Mouse (Mus musculus): ENCODE results near the gene Ints13. TPM values are rescaled to one million over a fixed set of nuclear protein-coding genes. Genes with fewer than 3 reads are reported as not detected.

Ints13 gene
- polyA plus RNA-seq, 1 experiment from 2014 or later = 57.4 TPM

- Histone ChIP-seq H3K9ac (no peak overlapping the region), H3K27me3 (replicated peaks) (no peaks in the 10 kb centered on the region), H3K4me2 (no peak overlapping the region), H3K9me3 (replicated peaks) (peaks cover 7% of the 10 kb centered on the region), H3K27ac (ENCODE audit: poor library complexity, severe bottlenecking) (no peak overlapping the region), H3K4me1 (replicated peaks) (peaks cover 43% of the 10 kb centered on the region), H3K4me3 (no peak overlapping the region), H3K36me3 (no peaks in the 10 kb centered on the region)
- 81% methylated on average over 3 of the region's 3 CpGs for WGBS
- no peak for ATAC-seq (ENCODE audit: insufficient number of reproducible peaks, low FRiP score)
Observed at GRCm38 (mm10) chr6:146540386-146540785, 37.2 kb downstream of the Ints13 start.

GRCm38 (mm10) chr6:146538661-146539060 lies 39.0 kb downstream of the Ints13 start:
- Histone ChIP-seq H3K27ac (ENCODE audit: poor library complexity, severe bottlenecking) (peak overlapping the region; percentile 7), H3K36me3 (no peaks in the 10 kb centered on the region), H3K4me2 (no peak overlapping the region), H3K4me3 (no peak overlapping the region), H3K9ac (no peak overlapping the region), H3K27me3 (replicated peaks) (no peaks in the 10 kb centered on the region), H3K9me3 (replicated peaks) (peaks cover 7% of the 10 kb centered on the region), H3K4me1 (replicated peaks) (peaks cover 33% of the 10 kb centered on the region)
- no peak; the same call in 1 of the 2 replicates for ATAC-seq (ENCODE audit: insufficient number of reproducible peaks, low FRiP score)
- WGBS = 49% methylated on average over 4 of the region's 4 CpGs

- Histone ChIP-seq H3K36me3 (no peaks in the 10 kb centered on the region), H3K4me2 (no peak overlapping the region), H3K4me3 (no peak overlapping the region), H3K4me1 (replicated peaks) (peaks cover 33% of the 10 kb centered on the region), H3K27ac (ENCODE audit: poor library complexity, severe bottlenecking) (peak overlapping the region; percentile 75), H3K9me3 (replicated peaks) (peaks cover 7% of the 10 kb centered on the region), H3K27me3 (replicated peaks) (no peaks in the 10 kb centered on the region), H3K9ac (no peak overlapping the region)
- no peak for ATAC-seq (ENCODE audit: insufficient number of reproducible peaks, low FRiP score)
- WGBS = 56% methylated on average over 2 of the region's 2 CpGs
Observed at GRCm38 (mm10) chr6:146538071-146538470, 39.6 kb downstream of the Ints13 start.

- Histone ChIP-seq H3K4me1 (replicated peaks) (peaks cover 33% of the 10 kb centered on the region), H3K4me2 (no peak overlapping the region), H3K4me3 (no peak overlapping the region), H3K9me3 (replicated peaks) (peaks cover 7% of the 10 kb centered on the region), H3K27ac (ENCODE audit: poor library complexity, severe bottlenecking) (peak overlapping the region; percentile 75), H3K9ac (no peak overlapping the region), H3K36me3 (no peaks in the 10 kb centered on the region), H3K27me3 (replicated peaks) (no peaks in the 10 kb centered on the region)
- WGBS = 43% methylated on average over 4 of the region's 4 CpGs
- ATAC-seq (ENCODE audit: insufficient number of reproducible peaks, low FRiP score) = peak; percentile 40; the same call in 1 of the 2 replicates
Observed at GRCm38 (mm10) chr6:146537111-146537510, 40.5 kb downstream of the Ints13 start.

- ATAC-seq (ENCODE audit: insufficient number of reproducible peaks, low FRiP score) = no peak
- Histone ChIP-seq H3K9me3 (replicated peaks) (peaks cover 7% of the 10 kb centered on the region), H3K4me2 (no peak overlapping the region), H3K4me1 (replicated peaks) (peaks cover 35% of the 10 kb centered on the region), H3K27ac (ENCODE audit: poor library complexity, severe bottlenecking) (no peak overlapping the region), H3K4me3 (no peak overlapping the region), H3K9ac (no peak overlapping the region), H3K36me3 (no peaks in the 10 kb centered on the region), H3K27me3 (replicated peaks) (no peaks in the 10 kb centered on the region)
- 73% methylated on average over 5 of the region's 5 CpGs for WGBS
Observed at GRCm38 (mm10) chr6:146535501-146535900, 42.1 kb downstream of the Ints13 start.

GRCm38 (mm10) chr6:146533146-146533545 lies 44.5 kb downstream of the Ints13 start:
- Histone ChIP-seq H3K27me3 (replicated peaks) (no peaks in the 10 kb centered on the region), H3K4me1 (replicated peaks) (peaks cover 27% of the 10 kb centered on the region), H3K27ac (ENCODE audit: poor library complexity, severe bottlenecking) (no peak overlapping the region), H3K9me3 (replicated peaks) (peaks cover 7% of the 10 kb centered on the region), H3K36me3 (no peaks in the 10 kb centered on the region), H3K4me2 (no peak overlapping the region), H3K9ac (no peak overlapping the region), H3K4me3 (no peak overlapping the region)
- 73% methylated on average over 4 of the region's 4 CpGs for WGBS
- no peak for ATAC-seq (ENCODE audit: insufficient number of reproducible peaks, low FRiP score)

- ATAC-seq (ENCODE audit: insufficient number of reproducible peaks, low FRiP score) = peak; percentile 84
- H3K9me3 ChIP-seq (replicated peaks) = peaks cover 3% of the 10 kb centered on the region
- no peak overlapping the region for H3K4me3 ChIP-seq
- WGBS = 55% methylated on average over 5 of the region's 5 CpGs
- H3K4me1 ChIP-seq (replicated peaks) = peaks cover 15% of the 10 kb centered on the region; the same call in 1 of the 2 replicates
- H3K27me3 ChIP-seq (replicated peaks) = no peaks in the 10 kb centered on the region
- no peaks in the 10 kb centered on the region for H3K36me3 ChIP-seq
- H3K9ac ChIP-seq = no peak overlapping the region
- peak overlapping the region; percentile 79 for H3K27ac ChIP-seq (ENCODE audit: poor library complexity, severe bottlenecking)
- no peak overlapping the region for H3K4me2 ChIP-seq
Observed at GRCm38 (mm10) chr6:146530769-146531168, 46.9 kb downstream of the Ints13 start.

- Histone ChIP-seq H3K9me3 (replicated peaks) (no peaks in the 10 kb centered on the region), H3K9ac (no peak overlapping the region), H3K4me1 (replicated peaks) (peaks cover 15% of the 10 kb centered on the region; the same call in 1 of the 2 replicates), H3K4me2 (no peak overlapping the region), H3K27me3 (replicated peaks) (no peaks in the 10 kb centered on the region), H3K4me3 (no peak overlapping the region), H3K36me3 (no peaks in the 10 kb centered on the region), H3K27ac (ENCODE audit: poor library complexity, severe bottlenecking) (peak overlapping the region; percentile 79)
- 63% methylated on average over 7 of the region's 7 CpGs for WGBS
- peak; percentile 51 for ATAC-seq (ENCODE audit: insufficient number of reproducible peaks, low FRiP score)
Observed at GRCm38 (mm10) chr6:146530363-146530762, 47.3 kb downstream of the Ints13 start.

GRCm38 (mm10) chr6:146527537-146527936 lies 50.1 kb downstream of the Ints13 start:
- no peak for ATAC-seq (ENCODE audit: insufficient number of reproducible peaks, low FRiP score)
- no peak overlapping the region for H3K9ac ChIP-seq
- no peak overlapping the region for H3K27ac ChIP-seq (ENCODE audit: poor library complexity, severe bottlenecking)
- peaks cover 13% of the 10 kb centered on the region; the same call in 1 of the 2 replicates for H3K9me3 ChIP-seq (replicated peaks)
- H3K4me2 ChIP-seq = no peak overlapping the region
- WGBS = 68% methylated on average over 2 of the region's 2 CpGs
- no peak overlapping the region for H3K4me3 ChIP-seq
- H3K27me3 ChIP-seq (replicated peaks) = no peaks in the 10 kb centered on the region
- peaks cover 15% of the 10 kb centered on the region; the same call in 1 of the 2 replicates for H3K4me1 ChIP-seq (replicated peaks)
- no peaks in the 10 kb centered on the region for H3K36me3 ChIP-seq

- no peak for ATAC-seq (ENCODE audit: insufficient number of reproducible peaks, low FRiP score)
- Histone ChIP-seq H3K9me3 (replicated peaks) (peaks cover 13% of the 10 kb centered on the region; the same call in 1 of the 2 replicates), H3K4me3 (no peak overlapping the region), H3K9ac (no peak overlapping the region), H3K4me2 (no peak overlapping the region), H3K27ac (ENCODE audit: poor library complexity, severe bottlenecking) (no peak overlapping the region), H3K27me3 (replicated peaks) (no peaks in the 10 kb centered on the region), H3K4me1 (replicated peaks) (peaks cover 11% of the 10 kb centered on the region; the same call in 1 of the 2 replicates), H3K36me3 (no peaks in the 10 kb centered on the region)
- 63% methylated on average over 2 of the region's 2 CpGs for WGBS
Observed at GRCm38 (mm10) chr6:146525500-146525899, 52.1 kb downstream of the Ints13 start.

- Histone ChIP-seq H3K4me1 (replicated peaks) (peaks cover 3% of the 10 kb centered on the region; the same call in 1 of the 2 replicates), H3K4me3 (no peak overlapping the region), H3K27ac (ENCODE audit: poor library complexity, severe bottlenecking) (no peak overlapping the region), H3K9ac (no peak overlapping the region), H3K27me3 (replicated peaks) (no peaks in the 10 kb centered on the region), H3K36me3 (no peaks in the 10 kb centered on the region), H3K9me3 (replicated peaks) (peaks cover 13% of the 10 kb centered on the region; the same call in 1 of the 2 replicates), H3K4me2 (no peak overlapping the region)
- ATAC-seq (ENCODE audit: insufficient number of reproducible peaks, low FRiP score) = no peak
- 71% methylated on average over 5 of the region's 5 CpGs for WGBS
Observed at GRCm38 (mm10) chr6:146521456-146522245, 56.0 kb downstream of the Ints13 start.
